Mouse (Mus musculus): Measurements from ENCODE around the gene Fam149b. TPM values are rescaled to one million over a fixed set of nuclear protein-coding genes. Genes with fewer than 3 reads are reported as not detected.
A peak's percentile ranks its signal among the peaks of the same experiment; 100 is the strongest.

The Fam149b gene
- polyA plus RNA-seq, 1 experiment: 39.7 TPM

GRCm38 (mm10) chr14:20345885-20346284, 2.1 kb upstream of the Fam149b start:
- no peak overlapping the region for H3K4me3 ChIP-seq (ENCODE audit: insufficient read depth, low read length)
- H3K4me1 ChIP-seq (ENCODE audit: control insufficient read depth, insufficient read depth, low read length): peaks cover 8% of the 10 kb centered on the region; the same call in 1 of the 2 replicates
- H3K27ac ChIP-seq (ENCODE audit: insufficient read depth, low read length): no peak overlapping the region
- TF ChIP-seq CTCF (IDR thresholded peaks at IDR 0.05; ENCODE audit: borderline replicate concordance, insufficient read depth, low read length) (no peak), POLR2A (IDR thresholded peaks at IDR 0.05; ENCODE audit: low read depth, low read length) (no peak)

GRCm38 (mm10) chr14:20347441-20347990, 446 bp upstream of the Fam149b start:
- Histone ChIP-seq H3K27ac (ENCODE audit: insufficient read depth, low read length) (peak overlapping the region; percentile 44; the same call in 1 of the 2 replicates), H3K4me3 (ENCODE audit: insufficient read depth, low read length) (peak overlapping the region; percentile 88), H3K4me1 (ENCODE audit: control insufficient read depth, insufficient read depth, low read length) (peaks cover 8% of the 10 kb centered on the region; the same call in 1 of the 2 replicates)
- no peak for TF ChIP-seq POLR2A (IDR thresholded peaks at IDR 0.05; ENCODE audit: low read depth, low read length)
- no peak for TF ChIP-seq CTCF (IDR thresholded peaks at IDR 0.05; ENCODE audit: borderline replicate concordance, insufficient read depth, low read length)

- H3K4me1 ChIP-seq (ENCODE audit: control insufficient read depth, insufficient read depth, low read length): no peaks in the 10 kb centered on the region
- H3K4me3 ChIP-seq (ENCODE audit: insufficient read depth, low read length): no peak overlapping the region
- TF ChIP-seq POLR2A (IDR thresholded peaks at IDR 0.05; ENCODE audit: low read depth, low read length): no peak
- TF ChIP-seq CTCF (IDR thresholded peaks at IDR 0.05; ENCODE audit: borderline replicate concordance, insufficient read depth, low read length): no peak
- no peak overlapping the region for H3K27ac ChIP-seq (ENCODE audit: insufficient read depth, low read length)
These were observed 15.3 kb downstream of the Fam149b start for GRCm38 (mm10) chr14:20363230-20363629.

- H3K4me1 ChIP-seq (ENCODE audit: control insufficient read depth, insufficient read depth, low read length): no peaks in the 10 kb centered on the region
- TF ChIP-seq POLR2A (IDR thresholded peaks at IDR 0.05; ENCODE audit: low read depth, low read length) (no peak), CTCF (IDR thresholded peaks at IDR 0.05; ENCODE audit: borderline replicate concordance, insufficient read depth, low read length) (no peak)
- H3K27ac ChIP-seq (ENCODE audit: insufficient read depth, low read length): no peak overlapping the region
- no peak overlapping the region for H3K4me3 ChIP-seq (ENCODE audit: insufficient read depth, low read length)
These were observed 20.3 kb downstream of the Fam149b start for GRCm38 (mm10) chr14:20368271-20368670.

GRCm38 (mm10) chr14:20370798-20371197, 22.8 kb downstream of the Fam149b start:
- no peaks in the 10 kb centered on the region for H3K4me1 ChIP-seq (ENCODE audit: control insufficient read depth, insufficient read depth, low read length)
- no peak overlapping the region for H3K4me3 ChIP-seq (ENCODE audit: insufficient read depth, low read length)
- no peak for TF ChIP-seq POLR2A (IDR thresholded peaks at IDR 0.05; ENCODE audit: low read depth, low read length)
- no peak for TF ChIP-seq CTCF (IDR thresholded peaks at IDR 0.05; ENCODE audit: borderline replicate concordance, insufficient read depth, low read length)
- H3K27ac ChIP-seq (ENCODE audit: insufficient read depth, low read length): no peak overlapping the region

GRCm38 (mm10) chr14:20371854-20372253, 23.9 kb downstream of the Fam149b start:
- Histone ChIP-seq H3K4me3 (ENCODE audit: insufficient read depth, low read length) (no peak overlapping the region), H3K27ac (ENCODE audit: insufficient read depth, low read length) (no peak overlapping the region), H3K4me1 (ENCODE audit: control insufficient read depth, insufficient read depth, low read length) (no peaks in the 10 kb centered on the region)
- no peak for TF ChIP-seq CTCF (IDR thresholded peaks at IDR 0.05; ENCODE audit: borderline replicate concordance, insufficient read depth, low read length)
- TF ChIP-seq POLR2A (IDR thresholded peaks at IDR 0.05; ENCODE audit: low read depth, low read length): no peak

GRCm38 (mm10) chr14:20377112-20377521, 29.2 kb downstream of the Fam149b start:
- no peak for TF ChIP-seq POLR2A (IDR thresholded peaks at IDR 0.05; ENCODE audit: low read depth, low read length)
- TF ChIP-seq CTCF (IDR thresholded peaks at IDR 0.05; ENCODE audit: borderline replicate concordance, insufficient read depth, low read length): no peak
- Histone ChIP-seq H3K4me3 (ENCODE audit: insufficient read depth, low read length) (no peak overlapping the region), H3K27ac (ENCODE audit: insufficient read depth, low read length) (no peak overlapping the region), H3K4me1 (ENCODE audit: control insufficient read depth, insufficient read depth, low read length) (peaks cover 2% of the 10 kb centered on the region; the same call in 1 of the 2 replicates)

GRCm38 (mm10) chr14:20378313-20379061, 30.5 kb downstream of the Fam149b start:
- TF ChIP-seq POLR2A (IDR thresholded peaks at IDR 0.05; ENCODE audit: low read depth, low read length): no peak
- no peak for TF ChIP-seq CTCF (IDR thresholded peaks at IDR 0.05; ENCODE audit: borderline replicate concordance, insufficient read depth, low read length)
- peaks cover 2% of the 10 kb centered on the region; the same call in 1 of the 2 replicates for H3K4me1 ChIP-seq (ENCODE audit: control insufficient read depth, insufficient read depth, low read length)
- H3K4me3 ChIP-seq (ENCODE audit: insufficient read depth, low read length): no peak overlapping the region
- H3K27ac ChIP-seq (ENCODE audit: insufficient read depth, low read length): no peak overlapping the region

GRCm38 (mm10) chr14:20379087-20379640, 31.2 kb downstream of the Fam149b start:
- Histone ChIP-seq H3K27ac (ENCODE audit: insufficient read depth, low read length) (no peak overlapping the region), H3K4me3 (ENCODE audit: insufficient read depth, low read length) (no peak overlapping the region), H3K4me1 (ENCODE audit: control insufficient read depth, insufficient read depth, low read length) (peaks cover 2% of the 10 kb centered on the region; the same call in 1 of the 2 replicates)
- no peak for TF ChIP-seq CTCF (IDR thresholded peaks at IDR 0.05; ENCODE audit: borderline replicate concordance, insufficient read depth, low read length)
- TF ChIP-seq POLR2A (IDR thresholded peaks at IDR 0.05; ENCODE audit: low read depth, low read length): no peak

All from embryonic fibroblast, embryonic 13.5 days (primary cell).